Mouse (Mus musculus): ENCODE results near the gene Fli1.
A peak's percentile ranks its signal among the peaks of the same experiment; 100 is the strongest.

Gene Fli1

GRCm38 (mm10) chr9:32542212-32543039 is at the start of gene Fli1:
Gene Fli1, minus strand, starts transcription at chr9:32542861.
- DNase-seq: no peak

GRCm38 (mm10) chr9:32591732-32592582 is 49.3 kb upstream of the Fli1 start:
- peak; percentile 9 for DNase-seq

- no peak for DNase-seq
Observed at GRCm38 (mm10) chr9:32590571-32590970, 47.9 kb upstream of the Fli1 start.

GRCm38 (mm10) chr9:32589900-32590299 is 47.2 kb upstream of the Fli1 start:
- DNase-seq: peak; percentile 30

GRCm38 (mm10) chr9:32585357-32585756 is 42.7 kb upstream of the Fli1 start:
- DNase-seq: no peak

GRCm38 (mm10) chr9:32583905-32584304 is 41.2 kb upstream of the Fli1 start:
- DNase-seq: no peak

GRCm38 (mm10) chr9:32581851-32582573 is 39.4 kb upstream of the Fli1 start:
- DNase-seq: no peak

GRCm38 (mm10) chr9:32578411-32578810 is 35.8 kb upstream of the Fli1 start:
- no peak for DNase-seq

GRCm38 (mm10) chr9:32573638-32574037 is 31.0 kb upstream of the Fli1 start:
- DNase-seq: no peak

GRCm38 (mm10) chr9:32571676-32572075 is 29.0 kb upstream of the Fli1 start:
- no peak for DNase-seq

GRCm38 (mm10) chr9:32570547-32570946 is 27.9 kb upstream of the Fli1 start:
- DNase-seq: no peak

GRCm38 (mm10) chr9:32569261-32569660 is 26.6 kb upstream of the Fli1 start:
- DNase-seq: no peak

GRCm38 (mm10) chr9:32567603-32568002 is 24.9 kb upstream of the Fli1 start:
- no peak for DNase-seq

- DNase-seq: no peak
Observed at GRCm38 (mm10) chr9:32565309-32565708, 22.6 kb upstream of the Fli1 start.

GRCm38 (mm10) chr9:32562837-32563236 is 20.2 kb upstream of the Fli1 start:
- no peak for DNase-seq

GRCm38 (mm10) chr9:32562409-32562808 is 19.7 kb upstream of the Fli1 start:
- DNase-seq: no peak

GRCm38 (mm10) chr9:32561190-32561890 is 18.7 kb upstream of the Fli1 start:
- DNase-seq: no peak

- no peak for DNase-seq
Observed at GRCm38 (mm10) chr9:32559859-32560258, 17.2 kb upstream of the Fli1 start.

GRCm38 (mm10) chr9:32559454-32559853 is 16.8 kb upstream of the Fli1 start:
- no peak for DNase-seq

- DNase-seq: no peak
Observed at GRCm38 (mm10) chr9:32556313-32556712, 13.7 kb upstream of the Fli1 start.

GRCm38 (mm10) chr9:32555279-32555678 is 12.6 kb upstream of the Fli1 start:
- DNase-seq: no peak

- no peak for DNase-seq
Observed at GRCm38 (mm10) chr9:32550541-32550940, 7.9 kb upstream of the Fli1 start.

Data from cerebellum, adult 11 months (tissue).